Mouse (Mus musculus) hindlimb bud, embryonic 11.5 days (tissue): ENCODE data around the gene Man2a1.

ENCODE experiments used
- DNase-seq: peaks from one replicate; pipeline ENCODE4 v3.0.0-alpha.2; 2012; ENCODE audit warnings: low read depth, low spot score; ENCODE audit errors: extremely low spot score

Gene Man2a1

GRCm38 (mm10) chr17:64689614-64690013 is 89.1 kb downstream of the Man2a1 start:
- no peak for DNase-seq

DNA sequence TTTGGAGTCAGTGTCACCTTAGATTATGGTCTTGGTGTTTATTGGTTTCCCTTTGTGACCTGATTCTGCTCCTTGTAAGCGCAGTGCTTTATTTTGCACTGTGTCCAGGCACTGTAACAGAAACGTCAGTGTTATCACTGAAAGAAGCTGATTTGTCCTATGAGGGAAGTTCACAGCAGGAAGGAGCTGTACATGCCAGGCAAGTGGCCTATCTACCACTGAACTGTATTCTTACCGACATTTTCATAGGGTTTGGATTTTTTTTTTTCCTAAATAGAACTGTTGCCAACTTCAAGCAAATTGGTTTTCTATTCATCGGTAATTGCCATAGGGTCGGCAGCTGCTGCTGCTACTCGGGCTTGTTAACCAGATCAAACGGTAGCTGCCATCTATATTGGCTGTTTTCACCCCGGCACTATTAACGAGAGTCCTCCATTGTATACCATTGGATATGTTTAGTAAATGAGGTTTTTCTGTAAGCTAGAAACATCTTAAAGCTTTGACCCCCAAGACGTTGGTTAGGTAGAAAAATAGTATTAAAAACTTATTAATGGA is 96.8 kb downstream of the Man2a1 start:
- DNase-seq, result no peak

- DNase-seq, result no peak
Measured at GRCm38 (mm10) chr17:64698516-64698915, 98.0 kb downstream of the Man2a1 start.

DNA sequence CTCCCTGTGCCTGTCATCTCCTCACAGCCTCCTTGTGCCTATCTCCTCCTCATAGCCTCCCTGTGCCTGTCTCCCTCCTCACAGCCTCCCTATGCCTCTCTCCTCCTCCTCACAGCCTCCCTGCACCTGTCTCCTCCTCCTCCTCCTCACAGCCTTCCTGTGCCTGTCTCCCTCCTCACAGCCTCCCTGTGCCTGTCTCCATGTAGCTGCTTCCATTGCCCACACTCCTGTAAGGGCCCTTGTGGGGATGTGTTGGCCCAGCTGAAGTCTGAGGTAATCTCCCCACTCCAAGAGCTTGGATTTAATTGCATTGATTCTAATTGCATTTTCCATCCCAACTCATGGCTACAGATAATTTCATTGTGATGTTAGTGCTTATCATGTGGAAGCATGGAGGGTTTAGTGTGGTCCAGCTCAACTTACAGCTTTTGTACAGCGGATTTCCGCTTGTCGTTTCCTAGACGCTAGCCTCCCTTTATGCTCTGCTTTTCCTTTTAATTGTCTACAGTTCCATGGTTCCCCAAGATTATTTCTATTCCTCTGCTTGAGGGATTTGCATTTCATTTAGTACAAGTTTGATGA is 103.2 kb downstream of the Man2a1 start:
- no peak for DNase-seq

- no peak for DNase-seq
Measured at GRCm38 (mm10) chr17:64707529-64707928, 107.0 kb downstream of the Man2a1 start.

DNA sequence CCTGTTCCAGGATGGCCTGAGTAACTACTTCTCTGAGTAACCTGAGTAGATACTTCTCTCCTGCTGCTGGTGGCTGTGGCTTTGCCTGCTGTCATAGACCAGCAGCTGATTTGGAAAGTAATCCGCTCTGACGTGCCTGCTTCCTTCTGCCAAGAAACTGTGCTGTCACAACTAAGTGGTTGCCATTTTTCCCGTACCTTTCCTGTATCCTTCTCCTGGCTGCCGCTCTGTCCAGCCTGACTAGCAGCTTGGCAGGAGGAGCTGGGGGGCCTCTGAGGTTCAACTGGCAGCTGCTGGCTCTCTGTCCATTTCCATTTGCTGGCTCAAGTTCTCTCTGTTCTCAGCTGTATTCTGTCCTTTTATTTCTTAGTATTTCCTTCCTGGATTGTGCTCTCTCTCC is 115.8 kb downstream of the Man2a1 start:
- DNase-seq, result no peak

DNA sequence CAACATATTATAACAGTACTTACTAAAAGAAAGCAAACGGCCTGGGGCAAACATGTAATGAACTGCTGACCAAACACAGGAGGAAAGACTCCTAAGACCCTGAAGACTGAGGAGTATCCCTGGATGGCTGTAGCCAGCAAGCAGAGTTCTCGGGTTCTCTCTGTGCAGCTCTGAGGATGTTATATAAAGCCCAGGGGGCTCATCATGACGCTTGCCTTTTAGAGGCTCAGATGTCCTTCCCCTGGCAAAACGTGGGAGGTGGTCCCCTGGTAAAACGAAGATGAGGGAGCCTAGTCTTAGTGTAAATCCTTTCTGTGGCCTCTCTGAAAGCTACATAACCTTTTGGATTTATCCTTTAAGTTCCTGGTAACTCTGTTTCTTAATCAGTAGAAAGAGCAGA is 119.2 kb downstream of the Man2a1 start:
- DNase-seq, result no peak

DNA sequence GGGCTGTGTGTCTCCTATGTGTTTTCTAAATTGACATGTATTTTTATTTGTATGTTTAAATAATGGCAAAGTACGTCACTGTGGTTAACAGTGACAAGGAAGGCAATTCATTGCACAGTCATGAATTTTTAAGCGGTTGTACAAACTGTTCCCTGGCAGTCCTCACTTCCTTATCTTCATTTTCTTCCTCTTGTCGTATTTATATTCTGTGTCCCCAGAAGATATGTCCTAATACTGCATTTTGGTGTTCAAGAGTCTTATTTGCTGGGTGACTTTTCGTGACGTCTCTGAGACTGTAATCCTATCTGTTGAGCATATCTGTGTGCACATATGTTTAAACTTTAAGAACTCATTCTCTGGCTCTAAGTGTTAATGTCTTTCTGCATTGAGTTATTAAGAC is 120.6 kb downstream of the Man2a1 start:
- DNase-seq, result no peak

DNA sequence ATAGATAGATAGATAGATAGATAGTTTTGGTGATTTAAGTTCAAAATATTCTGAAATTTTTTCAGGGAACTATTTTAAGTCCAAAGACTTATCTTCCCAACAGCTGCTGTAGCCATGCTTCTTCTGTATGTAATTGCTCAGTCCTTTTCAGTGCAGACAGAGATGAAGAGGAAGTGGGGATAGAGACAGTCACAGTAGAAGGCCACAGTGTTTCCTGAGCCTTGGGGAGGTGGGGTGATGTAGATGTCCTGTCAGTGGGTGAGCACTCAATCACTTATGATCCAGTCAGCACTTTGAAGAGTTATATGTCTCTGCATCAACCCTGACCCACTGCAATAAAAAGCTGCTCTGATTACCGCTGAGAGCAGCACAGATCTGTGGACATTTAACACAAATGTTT is 122.6 kb downstream of the Man2a1 start:
- no peak for DNase-seq

DNA sequence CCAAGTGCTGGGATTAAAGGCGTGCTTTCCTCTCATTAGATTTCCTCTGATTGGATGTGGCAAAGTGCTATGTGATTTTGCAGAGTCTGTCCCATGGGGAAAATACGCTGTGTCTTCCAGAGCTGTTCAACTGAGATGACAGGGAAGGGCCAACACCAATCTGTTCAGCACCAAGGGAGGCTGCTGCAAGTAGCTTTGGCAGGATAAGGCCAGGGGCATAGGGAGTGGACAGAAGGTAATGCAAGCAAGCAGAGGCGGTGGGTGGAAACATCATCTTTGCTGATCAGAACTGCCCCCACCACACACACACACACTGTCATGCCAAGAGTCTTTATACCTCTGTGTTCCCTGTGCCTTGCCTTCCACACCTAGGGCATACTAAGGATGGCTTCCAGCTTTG is 124.7 kb downstream of the Man2a1 start:
- DNase-seq, result no peak

DNA sequence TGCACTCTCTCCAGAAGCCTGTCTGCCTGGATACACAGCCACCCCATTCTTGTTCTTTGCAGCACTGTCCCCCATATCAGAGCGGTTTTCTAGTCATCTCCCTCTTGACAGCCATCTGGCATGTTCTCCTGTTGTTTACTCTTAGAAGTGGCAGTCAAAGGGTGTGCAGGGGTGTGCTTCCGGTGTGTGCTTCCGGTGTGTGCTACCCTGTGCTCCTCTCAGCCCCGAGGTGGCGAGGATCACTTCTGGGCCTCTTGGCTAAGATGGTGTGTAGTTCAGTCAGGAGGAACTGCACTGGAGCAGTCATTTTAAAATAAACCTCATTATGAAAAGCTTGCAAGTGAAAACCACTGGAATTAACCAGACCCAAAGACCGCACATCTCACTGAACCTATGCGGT is 125.5 kb downstream of the Man2a1 start:
- no peak for DNase-seq

GRCm38 (mm10) chr17:64735492-64735891 is 135.0 kb downstream of the Man2a1 start:
- no peak for DNase-seq

DNA sequence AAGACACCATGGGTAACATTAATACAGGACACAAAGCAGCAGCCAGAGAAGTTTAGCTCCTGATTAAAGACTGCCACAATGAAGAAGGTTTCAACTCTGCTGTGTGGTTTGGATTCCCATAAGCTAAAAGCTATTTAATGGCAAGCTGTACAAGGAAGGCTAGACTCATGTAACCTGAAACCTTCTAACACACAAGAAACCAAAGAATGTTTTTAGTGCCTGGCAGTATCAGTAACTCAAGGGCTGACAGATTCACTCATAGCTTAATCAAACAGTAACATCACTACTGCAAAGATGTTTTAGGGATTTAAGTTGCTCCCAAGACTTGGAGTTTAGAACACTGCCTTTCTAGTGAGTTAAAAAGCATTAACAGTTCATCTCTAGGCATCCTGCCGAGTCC is 137.4 kb downstream of the Man2a1 start:
- DNase-seq, result no peak

DNA sequence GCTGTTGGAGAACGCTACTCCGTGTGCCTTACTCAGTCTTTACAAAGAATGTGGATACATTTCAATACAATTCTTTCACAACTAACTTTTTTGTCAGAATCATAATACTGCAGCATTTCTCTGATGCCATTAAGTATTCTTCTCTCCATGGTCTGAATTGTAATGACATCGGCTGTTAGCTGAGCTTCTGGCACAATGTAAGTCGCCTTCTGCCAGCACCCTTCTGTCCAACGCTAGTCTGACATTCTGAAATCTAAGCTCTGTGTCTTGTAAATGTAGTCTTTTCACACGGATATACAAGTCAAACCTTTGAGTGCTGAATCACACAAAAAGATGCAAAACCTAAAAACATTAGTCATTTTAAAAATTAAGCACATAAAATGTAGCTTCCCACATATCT is 138.6 kb downstream of the Man2a1 start:
- DNase-seq, result no peak

DNA sequence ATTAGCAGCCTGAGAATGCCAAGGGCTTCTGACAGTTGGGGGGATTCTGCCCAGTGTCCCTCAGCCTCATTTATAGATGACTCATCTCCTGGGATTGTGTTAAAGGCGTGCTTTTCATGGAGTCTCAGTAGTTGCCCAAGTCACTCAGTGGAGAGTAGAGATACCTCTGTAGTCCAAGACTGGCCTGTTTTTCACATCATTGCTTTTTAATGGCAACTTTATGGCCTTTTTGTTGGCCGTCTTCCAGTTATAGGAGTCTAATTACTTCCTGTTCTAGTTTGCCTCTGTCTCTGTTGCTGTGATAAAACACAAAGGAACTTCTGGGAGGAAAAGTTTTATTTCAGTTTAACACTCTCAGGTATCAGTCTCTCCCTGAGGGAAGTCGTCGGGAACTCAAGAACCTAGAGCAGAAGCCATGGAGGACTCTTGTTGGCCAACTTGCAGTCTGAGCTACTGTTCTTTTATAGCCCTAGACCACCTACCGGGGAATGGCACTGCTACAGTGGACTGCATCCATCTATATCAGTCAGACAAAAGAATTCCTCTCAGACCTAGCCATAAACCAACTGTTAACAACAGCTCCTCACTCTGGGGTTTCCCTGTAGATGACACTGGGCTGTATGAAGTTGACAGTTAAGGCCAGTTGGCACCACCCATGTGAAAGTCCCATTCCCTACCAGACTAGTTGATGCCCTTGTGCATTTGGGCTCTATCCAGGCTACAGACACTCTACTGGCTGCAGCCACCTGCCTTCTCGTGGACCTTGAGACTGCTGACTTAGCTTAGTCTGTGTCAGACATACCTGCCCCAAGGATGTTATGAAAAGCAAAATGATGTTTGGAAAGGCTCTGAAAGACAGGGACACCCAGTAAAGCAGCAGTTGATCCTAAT is 142.4 kb downstream of the Man2a1 start:
- DNase-seq, result no peak

DNA sequence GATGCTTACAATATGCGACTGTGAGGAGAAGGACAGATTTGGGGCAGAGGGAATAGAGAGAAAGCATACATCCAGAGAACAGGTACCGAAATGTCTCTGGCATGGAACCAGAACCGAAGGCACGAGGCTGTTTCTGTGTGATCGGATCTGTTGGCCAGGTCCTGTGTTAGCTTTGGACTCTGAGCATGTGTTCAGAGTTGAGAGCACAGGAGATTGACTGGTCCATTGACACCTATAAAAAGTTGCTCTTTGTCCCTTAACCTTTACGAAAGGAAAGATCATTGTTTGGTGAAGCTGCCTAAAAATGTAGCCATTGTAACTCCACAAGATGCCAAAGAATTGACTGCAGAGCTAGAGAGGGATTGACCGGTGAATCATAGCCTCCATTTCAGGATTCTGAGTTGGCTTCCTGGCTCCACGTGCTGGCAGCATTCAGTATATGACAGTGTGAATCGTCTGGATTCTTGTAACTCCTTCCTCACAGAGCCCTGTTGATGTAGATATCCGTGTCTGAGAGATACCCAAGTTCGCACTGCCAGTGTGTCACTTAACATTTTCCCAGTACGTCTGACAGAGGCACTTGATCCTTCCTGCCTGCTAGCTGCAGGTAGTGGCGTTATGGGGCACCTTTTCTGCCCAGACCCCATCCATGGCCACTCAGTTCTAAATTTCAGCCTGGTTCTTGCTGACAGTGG is 143.2 kb downstream of the Man2a1 start:
- DNase-seq, result no peak

DNA sequence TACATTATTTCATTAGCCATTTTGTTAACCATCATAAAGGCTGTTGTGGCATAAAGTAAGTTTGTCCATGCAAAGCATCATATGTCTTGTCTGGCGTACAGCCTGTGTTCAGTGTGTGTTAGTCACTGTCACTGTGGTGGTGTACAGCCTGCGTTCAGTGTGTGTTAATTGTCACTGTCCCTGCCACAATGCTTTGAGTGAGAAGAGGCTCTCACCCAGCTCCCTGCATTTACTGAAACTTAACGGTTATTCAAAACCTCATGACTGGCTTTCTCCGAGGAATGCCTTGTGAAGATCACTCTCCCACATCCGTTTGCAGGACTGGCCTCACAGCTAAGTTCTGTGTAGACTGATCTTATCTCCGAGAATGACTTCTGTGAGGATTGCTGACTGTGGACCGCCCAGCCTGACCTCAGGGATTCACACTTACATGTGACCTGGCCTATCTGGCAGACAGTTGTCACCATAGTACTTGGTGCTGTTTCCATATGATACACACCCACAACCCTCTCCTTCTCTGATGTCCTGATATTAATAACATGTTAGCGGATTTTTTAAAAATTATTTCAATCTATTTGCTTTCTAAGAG is 146.2 kb downstream of the Man2a1 start:
- no peak for DNase-seq

GRCm38 (mm10) chr17:64747461-64747860 is 146.9 kb downstream of the Man2a1 start:
- DNase-seq, result no peak

DNA sequence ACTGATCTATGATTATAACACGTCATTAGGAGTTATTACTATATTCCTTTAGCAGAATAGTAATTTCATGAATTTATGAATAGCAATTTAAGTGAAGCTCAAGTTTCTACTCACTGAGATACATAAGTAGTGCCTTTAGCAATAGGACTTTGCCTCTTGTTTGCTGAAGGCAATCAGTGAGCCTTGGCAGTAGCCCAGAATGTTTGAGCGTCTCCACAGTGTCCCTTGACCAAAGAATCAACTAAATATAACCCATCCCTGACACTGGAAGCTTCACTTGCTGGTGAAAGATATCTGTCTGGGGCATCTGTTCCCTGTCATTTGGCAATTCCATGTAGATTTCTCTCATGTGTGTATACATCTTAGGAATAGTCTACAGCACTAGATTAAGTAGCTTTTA is 147.6 kb downstream of the Man2a1 start:
- DNase-seq, result no peak

DNA sequence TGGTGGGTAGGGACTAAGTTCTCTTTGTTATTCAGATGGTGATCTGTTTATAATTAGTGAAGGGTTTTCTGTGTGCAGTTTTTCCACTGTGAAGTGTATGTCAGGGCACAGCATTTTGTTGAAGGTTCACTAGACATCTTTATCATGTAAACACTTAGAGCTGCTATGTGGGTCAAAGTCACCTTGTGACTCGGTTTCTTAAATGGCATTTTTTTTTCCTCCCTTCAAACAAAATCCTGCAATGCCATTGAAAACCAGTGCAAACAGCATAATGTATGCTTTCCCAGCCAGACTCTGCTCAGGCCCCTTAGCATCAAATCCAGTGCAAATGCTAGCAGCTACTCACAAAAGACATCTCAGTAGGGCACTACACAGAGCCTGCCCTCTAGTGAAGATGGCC is 148.6 kb downstream of the Man2a1 start:
- no peak for DNase-seq

- DNase-seq, result no peak
Measured at GRCm38 (mm10) chr17:64751249-64751648, 150.7 kb downstream of the Man2a1 start.
